Mouse (Mus musculus) MEL (cell line): ENCODE data around the gene Ston2. TPM values are rescaled to one million over a fixed set of nuclear protein-coding genes. Genes with fewer than 3 reads are reported as not detected.

ENCODE experiments used
- DNase-seq: peaks from one replicate; pipeline ENCODE4 v3.0.0; 2011; ENCODE audit warnings: low read depth, low spot score
- H3K27ac ChIP-seq: 2 replicates; pipeline ENCODE4 v1.5.1; 2012; ENCODE audit warnings: low read depth, mild to moderate bottlenecking, control low read depth, low read length, moderate library complexity; ENCODE audit not compliant: control insufficient read depth
- H3K27me3 ChIP-seq, 2 experiments: fragments of 150-350 bp in 1 of 2; sonication (generic) in 1 of 2; 2 replicates each; pipeline ENCODE4 v1.6.1; 2012; ENCODE audit warnings: low read length in 2 of 2, mild to moderate bottlenecking in 2 of 2, improper control_type of control experiment in 1 of 2, moderate library complexity in 1 of 2; ENCODE audit not compliant: insufficient read depth in 2 of 2, control insufficient read depth in 1 of 2
- H3K36me3 ChIP-seq, 2 experiments: 2 replicates each; pipeline ENCODE4 v1.6.1; 2012 to 2014; ENCODE audit warnings: low read length in 2 of 2, improper control_type of control experiment in 1 of 2, inconsistent platforms in 1 of 2, mild to moderate bottlenecking in 1 of 2; ENCODE audit not compliant: insufficient read depth in 2 of 2, control insufficient read depth in 1 of 2
- H3K4me1 ChIP-seq, 2 experiments: fragments of 150-350 bp in 1 of 2; sonication (generic) in 1 of 2; 2 replicates each; pipeline ENCODE4 v1.6.1; 2012; ENCODE audit warnings: low read length in 2 of 2, improper control_type of control experiment in 1 of 2, mild to moderate bottlenecking in 1 of 2; ENCODE audit not compliant: insufficient read depth in 2 of 2, control insufficient read depth in 1 of 2
- H3K4me3 ChIP-seq, 2 experiments: fragments of 150-350 bp in 1 of 2; sonication (generic) in 1 of 2; 2 replicates each; pipeline ENCODE4 v1.5.1; 2012; ENCODE audit warnings: low read depth in 2 of 2, low read length in 2 of 2, mild to moderate bottlenecking in 2 of 2, moderate library complexity in 2 of 2, control low read depth in 1 of 2, improper control_type of control experiment in 1 of 2; ENCODE audit not compliant: control insufficient read depth in 1 of 2, insufficient read depth in 1 of 2
- H3K79me2 ChIP-seq: 2 replicates; pipeline ENCODE4 v1.6.1; 2012; ENCODE audit warnings: mild to moderate bottlenecking, low read length, moderate library complexity; ENCODE audit not compliant: control insufficient read depth, poor library complexity, insufficient read depth
- H3K9ac ChIP-seq: 2 replicates; pipeline ENCODE4 v1.6.1; 2012; ENCODE audit warnings: low read depth, mild to moderate bottlenecking, control low read depth, low read length, moderate library complexity; ENCODE audit not compliant: control insufficient read depth, poor library complexity, severe bottlenecking
- H3K9me3 ChIP-seq: fragments of 150-350 bp; sonication (generic); replicated peaks from 2 replicates; pipeline ENCODE4 v1.6.1; 2012; ENCODE audit warnings: mild to moderate bottlenecking, low read length, improper control_type of control experiment, moderate library complexity; ENCODE audit not compliant: insufficient read depth
- CHD1 ChIP-seq: IDR thresholded peaks from 2 replicates; pipeline ENCODE4 v1.6.1; 2012; ENCODE audit warnings: low read depth, mild to moderate bottlenecking, inconsistent platforms, low read length, improper control_type of control experiment
- CHD2 ChIP-seq: IDR thresholded peaks from 2 replicates; pipeline ENCODE4 v1.6.1; 2011; ENCODE audit warnings: low read length, improper control_type of control experiment
- CTCF ChIP-seq, 3 experiments: IDR thresholded peaks in 2 of 3; conservative IDR thresholded peaks in 1 of 3; 2 replicates each; pipeline ENCODE4 v1.5.1; 2011 to 2012; ENCODE audit warnings: low read length in 3 of 3, low read depth in 2 of 3, mild to moderate bottlenecking in 2 of 3, improper control_type of control experiment in 1 of 3, inconsistent platforms in 1 of 3, mixed read lengths in 1 of 3, moderate library complexity in 1 of 3; ENCODE audit not compliant: control insufficient read depth in 1 of 3, insufficient read depth in 1 of 3, poor library complexity in 1 of 3, severe bottlenecking in 1 of 3
- E2F4 ChIP-seq: IDR thresholded peaks from 2 replicates; pipeline ENCODE4 v1.6.1; 2011; ENCODE audit warnings: low read depth, low read length, improper control_type of control experiment, borderline replicate concordance
- ELF1 ChIP-seq: IDR thresholded peaks from 2 replicates; pipeline ENCODE4 v1.6.1; 2014; ENCODE audit warnings: low read depth, mild to moderate bottlenecking, inconsistent platforms, low read length, improper control_type of control experiment, moderate library complexity
- EP300 ChIP-seq, 2 experiments: IDR thresholded peaks; 2 replicates each; pipeline ENCODE4 v1.6.1; 2011; ENCODE audit warnings: improper control_type of control experiment in 2 of 2, low read length in 2 of 2, low read depth in 1 of 2, mild to moderate bottlenecking in 1 of 2
- GABPA ChIP-seq: IDR thresholded peaks from 2 replicates; pipeline ENCODE4 v1.6.1; 2012; ENCODE audit warnings: low read depth, mild to moderate bottlenecking, inconsistent platforms, low read length, improper control_type of control experiment, moderate library complexity
- GATA1 ChIP-seq: IDR thresholded peaks from 2 replicates; pipeline ENCODE4 v1.6.1; 2011; ENCODE audit warnings: low read depth, low read length, improper control_type of control experiment
- JUND ChIP-seq: IDR thresholded peaks from 2 replicates; pipeline ENCODE4 v1.6.1; 2011; ENCODE audit warnings: low read depth, mild to moderate bottlenecking, improper control_type of control experiment, low read length
- KAT2A ChIP-seq: conservative IDR thresholded peaks from 2 replicates; pipeline ENCODE4 v1.6.1; 2012; ENCODE audit warnings: low read depth, low read length, improper control_type of control experiment, inconsistent platforms
- MAFK ChIP-seq: IDR thresholded peaks from 2 replicates; pipeline ENCODE4 v1.6.1; 2011; ENCODE audit warnings: low read depth, mild to moderate bottlenecking, low read length, improper control_type of control experiment, borderline replicate concordance
- MXI1 ChIP-seq: IDR thresholded peaks from 2 replicates; pipeline ENCODE4 v1.6.1; 2011; ENCODE audit warnings: mild to moderate bottlenecking, low read depth, low read length, improper control_type of control experiment
- MYB ChIP-seq: IDR thresholded peaks from 2 replicates; pipeline ENCODE4 v1.6.1; 2011; ENCODE audit warnings: mild to moderate bottlenecking, low read depth, low read length, improper control_type of control experiment
- MYC ChIP-seq: IDR thresholded peaks from 2 replicates; pipeline ENCODE4 v1.6.1; 2011; ENCODE audit warnings: low read depth, mild to moderate bottlenecking, low read length, improper control_type of control experiment, moderate library complexity
- NELFE ChIP-seq: IDR thresholded peaks from 2 replicates; pipeline ENCODE4 v1.6.1; 2011; ENCODE audit warnings: low read depth, low read length, improper control_type of control experiment
- NRF1 ChIP-seq: IDR thresholded peaks from 2 replicates; pipeline ENCODE4 v1.6.1; 2014; ENCODE audit warnings: low read depth, mild to moderate bottlenecking, inconsistent platforms, low read length, improper control_type of control experiment, moderate library complexity; ENCODE audit not compliant: poor library complexity, insufficient read depth, severe bottlenecking
- POLR2A ChIP-seq, 2 experiments: IDR thresholded peaks; 2 replicates each; pipeline ENCODE4 v1.6.1; 2011 to 2012; ENCODE audit warnings: low read length in 2 of 2, mild to moderate bottlenecking in 2 of 2, control low read depth in 1 of 2, improper control_type of control experiment in 1 of 2, low read depth in 1 of 2, moderate library complexity in 1 of 2; ENCODE audit not compliant: control insufficient read depth in 1 of 2, insufficient read depth in 1 of 2, poor library complexity in 1 of 2
- POLR2AphosphoS2 ChIP-seq: IDR thresholded peaks from 2 replicates; pipeline ENCODE4 v1.6.1; 2011; ENCODE audit warnings: low read length, improper control_type of control experiment
- POLR2AphosphoS5 ChIP-seq: IDR thresholded peaks from 2 replicates; pipeline ENCODE4 v1.6.1; 2012; ENCODE audit warnings: low read depth, borderline replicate concordance, mild to moderate bottlenecking, inconsistent platforms, low read length, moderate library complexity, mixed read lengths
- RAD21 ChIP-seq: IDR thresholded peaks from 2 replicates; pipeline ENCODE4 v1.6.1; 2011; ENCODE audit warnings: mild to moderate bottlenecking, low read depth, low read length, improper control_type of control experiment
- RCOR1 ChIP-seq: IDR thresholded peaks from 2 replicates; pipeline ENCODE4 v1.6.1; 2012; ENCODE audit warnings: low read depth, mild to moderate bottlenecking, inconsistent platforms, low read length, improper control_type of control experiment
- SMC3 ChIP-seq: IDR thresholded peaks from 2 replicates; pipeline ENCODE4 v1.6.1; 2011; ENCODE audit warnings: low read depth, low read length, improper control_type of control experiment
- TAL1 ChIP-seq: IDR thresholded peaks from 2 replicates; pipeline ENCODE4 v1.6.1; 2012; ENCODE audit warnings: mild to moderate bottlenecking, inconsistent platforms, low read length, moderate library complexity, mixed read lengths
- TBP ChIP-seq: IDR thresholded peaks from 2 replicates; pipeline ENCODE4 v1.8.0; 2011; ENCODE audit warnings: low read depth, low read length, improper control_type of control experiment
- TCF12 ChIP-seq: IDR thresholded peaks from 2 replicates; pipeline ENCODE4 v1.6.1; 2014; ENCODE audit warnings: low read depth, mild to moderate bottlenecking, inconsistent platforms, low read length, improper control_type of control experiment, moderate library complexity
- UBTF ChIP-seq: IDR thresholded peaks from 2 replicates; pipeline ENCODE4 v1.6.1; 2012; ENCODE audit warnings: low read depth, mild to moderate bottlenecking, inconsistent platforms, low read length, improper control_type of control experiment, moderate library complexity, borderline replicate concordance; ENCODE audit not compliant: insufficient read depth
- USF1 ChIP-seq: IDR thresholded peaks from 2 replicates; pipeline ENCODE4 v1.6.1; 2014; ENCODE audit warnings: low read depth, mild to moderate bottlenecking, inconsistent platforms, low read length, improper control_type of control experiment, moderate library complexity
- USF2 ChIP-seq, 2 experiments: IDR thresholded peaks; 2 replicates each; pipeline ENCODE4 v1.6.1; 2011 to 2012; ENCODE audit warnings: improper control_type of control experiment in 2 of 2, low read length in 2 of 2, borderline replicate concordance in 1 of 2, inconsistent platforms in 1 of 2, low read depth in 1 of 2, mild to moderate bottlenecking in 1 of 2; ENCODE audit not compliant: insufficient read depth in 1 of 2
- ZKSCAN1 ChIP-seq: IDR thresholded peaks from 2 replicates; pipeline ENCODE4 v1.6.1; 2012; ENCODE audit warnings: low read depth, mild to moderate bottlenecking, inconsistent platforms, low read length, improper control_type of control experiment, moderate library complexity
- ZMIZ1 ChIP-seq: IDR thresholded peaks from 2 replicates; pipeline ENCODE4 v1.6.1; 2012; ENCODE audit warnings: low read depth, mild to moderate bottlenecking, inconsistent platforms, low read length, improper control_type of control experiment, moderate library complexity
- ZNF384 ChIP-seq: IDR thresholded peaks from 2 replicates; pipeline ENCODE4 v1.6.1; 2012; ENCODE audit warnings: low read depth, mild to moderate bottlenecking, inconsistent platforms, low read length, improper control_type of control experiment
- polyA plus RNA-seq, 2 experiments: library from polyadenylated mRNA; stranded (reverse) in 1 of 2; unstranded in 1 of 2; fragments of >175 nt in 1 of 2; fragments of >200 nt in 1 of 2; gene quantifications; 2 replicates each; pipeline versions ENCODE4 v1.2.1 to v1.2.4; 2012; ENCODE audit warnings: low replicate concordance in 2 of 2, low read depth in 1 of 2; ENCODE audit not compliant: insufficient read length in 2 of 2, insufficient read depth in 1 of 2, missing spikeins in 1 of 2
- total RNA-seq: library from RNA; depleted of rRNA; stranded (reverse); fragments of 300-350 nt; gene quantifications from 2 replicates; pipeline ENCODE4 v1.2.3, GENCODE M21; 2012

Gene Ston2
- total and polyA plus RNA-seq, 3 experiments = not detected

- H3K36me3 ChIP-seq = peaks cover 0 to 12% of the 10 kb centered on the region in 2 experiments; a peak in 2 of 4 replicates
- peak overlapping the region; percentile 5; the same call in 1 of the 2 replicates for H3K27ac ChIP-seq
- H3K4me1 ChIP-seq = peaks cover 5 to 19% of the 10 kb centered on the region in 2 experiments; a peak in 3 of 4 replicates
- H3K9ac ChIP-seq = peak overlapping the region; percentile 25
- peak overlapping the region; percentile 48 to 60 for H3K4me3 ChIP-seq
- no peaks in the 10 kb centered on the region for H3K9me3 ChIP-seq
- no peak for TF ChIP-seq POLR2A (IDR thresholded peaks at IDR 0.05; ENCODE audit: control insufficient read depth in 1 of 2, insufficient read depth in 1 of 2, low read depth in 1 of 2, low read length in 2 of 2, poor library complexity in 1 of 2)
- TF ChIP-seq MXI1 = peak; percentile 64
- no peak for TF ChIP-seq ELF1
- TF ChIP-seq MAFK = no peak
- no peak for TF ChIP-seq JUND
- no peak for TF ChIP-seq GABPA
- DNase-seq = peak; percentile 62
- H3K79me2 ChIP-seq = no peaks in the 10 kb centered on the region
- no peaks in the 10 kb centered on the region for H3K27me3 ChIP-seq
Measured at GRCm38 (mm10) chr12:91799821-91800335, 11.7 kb upstream of the Ston2 start.

DNA sequence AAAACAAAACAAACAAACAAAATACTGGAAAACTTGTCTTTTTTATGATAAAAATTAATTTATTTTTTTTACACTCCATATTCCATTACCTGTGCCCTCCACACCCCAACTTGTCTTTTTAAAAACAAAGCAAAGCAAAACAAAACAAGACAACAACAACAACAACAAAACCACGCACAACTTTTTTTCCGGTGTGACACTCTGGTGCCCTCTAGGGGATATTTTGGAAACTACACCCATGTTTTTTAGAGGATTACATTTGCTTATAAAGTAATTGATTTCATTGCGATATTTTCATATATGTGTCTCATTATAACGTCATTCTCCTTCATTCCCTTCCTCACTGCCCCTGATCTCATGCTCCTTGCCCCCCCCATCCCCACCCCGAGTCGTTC lies 11.2 kb upstream of the Ston2 start:
- DNase-seq = peak; percentile 62
- no peaks in the 10 kb centered on the region for H3K27me3 ChIP-seq
- peak overlapping the region; percentile 25; the same call in 1 of the 2 replicates for H3K9ac ChIP-seq
- no peaks in the 10 kb centered on the region for H3K79me2 ChIP-seq
- H3K9me3 ChIP-seq = no peaks in the 10 kb centered on the region
- no peak overlapping the region for H3K27ac ChIP-seq
- peaks cover 5 to 19% of the 10 kb centered on the region in 2 experiments; a peak in 3 of 4 replicates for H3K4me1 ChIP-seq
- peak overlapping the region; percentile 48 to 60 for H3K4me3 ChIP-seq
- H3K36me3 ChIP-seq = peaks cover 0 to 12% of the 10 kb centered on the region in 2 experiments; a peak in 2 of 4 replicates
- TF ChIP-seq MYC (no peak), NELFE (no peak), CHD2 (no peak), ZMIZ1 (no peak), CTCF (IDR thresholded peaks at IDR 0.05 in 2 of 3, conservative IDR thresholded peaks at IDR 0.05 in 1 of 3; ENCODE audit: control insufficient read depth in 1 of 3, insufficient read depth in 1 of 3, low read depth in 2 of 3, low read length in 3 of 3, poor library complexity in 1 of 3, severe bottlenecking in 1 of 3) (peak in 2 of 3 experiments; percentile 72 to 73; a peak in 4 of 6 replicates), KAT2A (no peak), TCF12 (no peak), MAFK (no peak), TBP (no peak), ZNF384 (peak; percentile 76), POLR2AphosphoS2 (no peak), E2F4 (no peak), GABPA (no peak), EP300 (IDR thresholded peaks at IDR 0.05; ENCODE audit: low read depth in 1 of 2, low read length in 2 of 2) (no peak), MYB (no peak), CHD1 (no peak), SMC3 (peak; percentile 60), RAD21 (peak; percentile 77), TAL1 (no peak), POLR2A (IDR thresholded peaks at IDR 0.05; ENCODE audit: control insufficient read depth in 1 of 2, insufficient read depth in 1 of 2, low read depth in 1 of 2, low read length in 2 of 2, poor library complexity in 1 of 2) (no peak), USF1 (no peak), ZKSCAN1 (no peak), NRF1 (no peak), POLR2AphosphoS5 (no peak), GATA1 (no peak), UBTF (no peak), RCOR1 (no peak), USF2 (IDR thresholded peaks at IDR 0.05; ENCODE audit: borderline replicate concordance in 1 of 2, insufficient read depth in 1 of 2, low read depth in 1 of 2, low read length in 2 of 2) (no peak)
